ENCODE assay signal across 25 mouse cellular contexts in the genomic region with DNA sequence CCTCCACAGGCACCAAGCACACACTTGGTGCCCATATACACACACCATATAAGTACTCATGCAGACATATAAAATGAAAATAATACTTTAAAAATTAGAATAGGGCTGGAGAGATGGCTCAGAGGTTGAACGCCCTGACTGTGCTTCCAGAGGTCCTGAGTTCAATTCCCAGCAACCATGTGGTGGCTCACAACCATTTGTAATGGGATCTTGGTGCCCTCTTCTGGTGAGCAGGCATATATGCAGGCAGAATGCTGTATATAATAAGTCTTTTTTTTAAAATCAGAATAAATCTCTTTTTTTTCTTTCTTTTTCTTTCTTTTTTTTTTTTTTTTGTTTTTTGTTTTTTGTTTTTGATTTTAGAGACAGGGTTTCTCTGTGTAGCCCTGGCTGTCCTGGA. TPM values are rescaled to one million over a fixed set of nuclear protein-coding genes. Genes with fewer than 3 reads are reported as not detected.
A peak's percentile ranks its signal among the peaks of the same experiment; 100 is the strongest.
DNase-seq lines count a peak whose midpoint lies in the region; ATAC-seq and TF ChIP-seq lines count a peak whose summit lies in the region.
"Had no signal": no experiment of that assay in that cellular context is flagged by ENCODE, and none has a peak within 500 bp of the region (broad histone marks: within the 10 kb centered on the region; RNA-seq: fewer than 3 reads in every experiment).

No protein-coding gene starts in this region.

- H3K4me1 ChIP-seq in lung, postnatal 0 days (ENCODE audit: insufficient read depth, low read depth, low read length) = no peaks in the 10 kb centered on the region
- H3K4me1 ChIP-seq in ES-Bruce4 (ENCODE audit: control insufficient read depth, insufficient read depth, low read length) = no peaks in the 10 kb centered on the region
- H3K4me1 ChIP-seq in bone marrow macrophage, adult 2 months (ENCODE audit: control insufficient read depth, insufficient read depth, low read length) = peaks cover 9% of the 10 kb centered on the region

- H3K4me3 ChIP-seq in layer of hippocampus, adult 2 months = no peak overlapping the region
- H3K4me3 ChIP-seq in lung, postnatal 0 days (ENCODE audit: low read depth, low read length) = no peak overlapping the region
- H3K4me3 ChIP-seq in ES-Bruce4 (ENCODE audit: low read depth, low read length) = no peak overlapping the region
- H3K4me3 ChIP-seq in bone marrow macrophage, adult 2 months (ENCODE audit: insufficient read depth, low read length) = no peak overlapping the region
- H3K4me3 ChIP-seq: embryonic facial prominence, embryonic 10.5 days; embryonic facial prominence, embryonic 15.5 days; forebrain, embryonic 12.5 days; liver, embryonic 15.5 days; neural tube, embryonic 13.5 days had no signal

- no peak overlapping the region for H3K9ac ChIP-seq in lung, postnatal 0 days (replicated peaks; ENCODE audit: low read depth)
- no peak overlapping the region for H3K9ac ChIP-seq in ES-Bruce4 (ENCODE audit: low read depth, poor library complexity, severe bottlenecking)
- H3K9ac ChIP-seq: embryonic facial prominence, embryonic 15.5 days; forebrain, embryonic 12.5 days; hindbrain, embryonic 14.5 days; liver, embryonic 15.5 days; neural tube, embryonic 13.5 days had no signal

- peak; percentile 44 for TF ChIP-seq CTCF in layer of hippocampus, adult 2 months (conservative IDR thresholded peaks at IDR 0.05)
- 0 out of 2 replicates have a peak, but pooled peaks have one; percentile 19 for TF ChIP-seq CTCF in lung, postnatal 0 days (IDR thresholded peaks at IDR 0.05)
- TF ChIP-seq CTCF in ES-Bruce4 (IDR thresholded peaks at IDR 0.05; ENCODE audit: low read depth, low read length) = peak; percentile 23
- TF ChIP-seq CTCF in bone marrow macrophage, adult 2 months (IDR thresholded peaks at IDR 0.05; ENCODE audit: low read depth, low read length) = peak; percentile 19; the same call in 1 of the 2 replicates

- 100% methylated on average over 1 of the region's 1 CpGs for WGBS in lung, postnatal 0 days

- H3K27ac ChIP-seq in layer of hippocampus, adult 2 months = no peak overlapping the region
- H3K27ac ChIP-seq in lung, postnatal 0 days (ENCODE audit: low read length) = no peak overlapping the region
- H3K27ac ChIP-seq in ES-Bruce4 (ENCODE audit: insufficient read depth, low read length) = no peak overlapping the region
- no peak overlapping the region for H3K27ac ChIP-seq in bone marrow macrophage, adult 2 months (ENCODE audit: insufficient read depth, low read depth, low read length)
- H3K27ac ChIP-seq: embryonic facial prominence, embryonic 10.5 days; embryonic facial prominence, embryonic 15.5 days; forebrain, embryonic 12.5 days; hindbrain, embryonic 14.5 days; liver, embryonic 15.5 days; neural tube, embryonic 13.5 days had no signal

- no peak overlapping the region for H3K4me2 ChIP-seq in lung, postnatal 0 days (replicated peaks; ENCODE audit: low read depth, low read length)
- H3K4me2 ChIP-seq: embryonic facial prominence, embryonic 15.5 days; forebrain, embryonic 12.5 days; heart, embryonic 11.5 days; hindbrain, embryonic 14.5 days; liver, embryonic 15.5 days; neural tube, embryonic 13.5 days had no signal

- no peak for DNase-seq in layer of hippocampus, adult 2 months (ENCODE audit: low spot score in 2 of 2)
- no peak for DNase-seq in layer of hippocampus, adult 9-10 months (ENCODE audit: low spot score)
- no peak for DNase-seq in lung, postnatal 0 days (ENCODE audit: low spot score)
- no peak for DNase-seq in lung, postnatal 10 days
- DNase-seq in gastrocnemius, postnatal 25 days = no peak
- DNase-seq in urinary bladder, postnatal 36 days (ENCODE audit: low spot score in 2 of 2) = no peak
- DNase-seq: adrenal gland, postnatal 36 days; B cell, adult 2 months; cerebellum, adult 2 months; cerebellum, postnatal 14 days; gastrocnemius, postnatal 14 days; heart, adult 11 months; heart, postnatal 4 days; kidney, adult 2 months; kidney, postnatal 4 days; layer of hippocampus, adult 9-11 months had no signal

- no peak for TF ChIP-seq POLR2A in ES-Bruce4 (IDR thresholded peaks at IDR 0.05; ENCODE audit: insufficient read depth, low read length)
- no peak for TF ChIP-seq POLR2A in bone marrow macrophage, adult 2 months (IDR thresholded peaks at IDR 0.05; ENCODE audit: borderline replicate concordance, low read depth, low read length)

- no peak for TF ChIP-seq EP300 in lung, postnatal 0 days (IDR thresholded peaks at IDR 0.05)
- no peak for TF ChIP-seq EP300 in ES-Bruce4 (IDR thresholded peaks at IDR 0.05; ENCODE audit: insufficient read depth, low read depth, low read length)

- no peak for ATAC-seq in lung, postnatal 0 days

- H3K27me3 ChIP-seq in lung, postnatal 0 days (replicated peaks; ENCODE audit: insufficient read depth, low read length) = no peaks in the 10 kb centered on the region
- no peaks in the 10 kb centered on the region for H3K27me3 ChIP-seq in ES-Bruce4 (ENCODE audit: control insufficient read depth, insufficient read depth, low read length, poor library complexity, severe bottlenecking)
- H3K27me3 ChIP-seq: embryonic facial prominence, embryonic 15.5 days; neural tube, embryonic 13.5 days had no signal

- H3K9me3 ChIP-seq in lung, postnatal 0 days (ENCODE audit: low read length) = no peaks in the 10 kb centered on the region
- H3K9me3 ChIP-seq in ES-Bruce4 (replicated peaks; ENCODE audit: control insufficient read depth, insufficient read depth, low read length, poor library complexity, severe bottlenecking) = no peaks in the 10 kb centered on the region
- H3K9me3 ChIP-seq: embryonic facial prominence, embryonic 10.5 days; embryonic facial prominence, embryonic 15.5 days; forebrain, embryonic 12.5 days; liver, embryonic 15.5 days; neural tube, embryonic 13.5 days had no signal

- no peaks in the 10 kb centered on the region for H3K36me3 ChIP-seq in lung, postnatal 0 days (ENCODE audit: insufficient read depth, low read length)
- H3K36me3 ChIP-seq in ES-Bruce4 (ENCODE audit: control insufficient read depth, insufficient read depth, low read length, poor library complexity, severe bottlenecking) = no peaks in the 10 kb centered on the region
- H3K36me3 ChIP-seq: embryonic facial prominence, embryonic 10.5 days; embryonic facial prominence, embryonic 15.5 days; forebrain, embryonic 12.5 days; liver, embryonic 15.5 days; neural tube, embryonic 13.5 days had no signal

RNA-seq across cellular contexts. Expression of a gene that starts 53.1 kb away (rescaled TPM):
- total RNA-seq in layer of hippocampus, adult 2 months (2021) = 1 to 10 TPM; 8.8 to 9.3 TPM
- 22.9 and 26.4 TPM in 2 replicates for polyA plus RNA-seq in lung, postnatal 0 days (2015; fragmentation: Nextera tagmentation; extraction: Ambion mirVana)
- 41.7 and 46.6 TPM in 2 replicates for polyA plus RNA-seq in ES-Bruce4 (2011; ENCODE audit: insufficient read depth, insufficient read length, low read depth, missing spikeins)
- polyA plus RNA-seq in bone marrow macrophage, adult 2 months (2012; ENCODE audit: insufficient read depth, insufficient read length, missing spikeins) = 59.8 and 65.1 TPM in 2 replicates
- 10 to 100 TPM; 48.5 to 51.3 TPM for total RNA-seq in gastrocnemius, postnatal 25 days (2021)

RNA-seq across cellular contexts. Expression of a gene that starts 57.3 kb away (rescaled TPM):
- total RNA-seq in layer of hippocampus, adult 2 months (2021) = 10 to 100 TPM; 49.3 to 55.6 TPM
- 25.9 and 28.0 TPM in 2 replicates for polyA plus RNA-seq in lung, postnatal 0 days (2015; fragmentation: Nextera tagmentation; extraction: Ambion mirVana)
- 50.4 and 51.4 TPM in 2 replicates for polyA plus RNA-seq in ES-Bruce4 (2011; ENCODE audit: insufficient read depth, insufficient read length, low read depth, missing spikeins)
- 102 and 107 TPM in 2 replicates for polyA plus RNA-seq in bone marrow macrophage, adult 2 months (2012; ENCODE audit: insufficient read depth, insufficient read length, missing spikeins)
- total RNA-seq in gastrocnemius, postnatal 25 days (2021) = 10 to 100 TPM; 10.6 to 11.5 TPM
